In the genomic region with DNA sequence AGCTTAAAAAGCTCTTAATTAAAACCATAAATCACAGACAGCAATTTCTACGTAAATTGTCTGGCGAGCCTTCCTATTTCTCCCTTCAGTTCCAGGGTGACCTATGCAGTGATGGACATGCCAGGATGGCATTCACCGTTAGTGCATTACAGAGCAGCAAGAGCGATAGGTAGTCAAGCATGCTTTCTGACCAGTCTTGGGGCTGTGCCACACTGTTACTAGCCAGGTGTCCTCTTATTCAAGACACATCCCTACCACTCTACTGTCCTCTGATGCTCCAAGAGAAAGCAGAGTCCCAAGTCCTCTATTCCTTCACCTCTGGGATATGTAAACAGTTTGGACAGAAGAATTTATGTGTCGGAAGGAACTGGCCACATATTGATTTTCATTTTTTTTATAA, we compare ENCODE assay signal across 31 mouse cellular contexts.
"Had no signal": no experiment of that assay in that cellular context is flagged by ENCODE, and none has a peak within 500 bp of the region (broad histone marks: within the 10 kb centered on the region; RNA-seq: fewer than 3 reads in every experiment).

No protein-coding gene starts in this region.

- H3K4me1 ChIP-seq: liver, embryonic 12.5 days; liver, embryonic 13.5 days; liver, embryonic 15.5 days; lung, embryonic 15.5 days; megakaryocyte, embryonic 14.5 days; midbrain, embryonic 12.5 days; midbrain, embryonic 13.5 days; midbrain, embryonic 15.5 days had no signal

- H3K4me2 ChIP-seq: limb, embryonic 12.5 days; limb, embryonic 13.5 days; limb, embryonic 15.5 days; liver, embryonic 11.5 days; liver, embryonic 12.5 days; liver, embryonic 13.5 days; liver, embryonic 15.5 days; lung, embryonic 14.5 days; lung, embryonic 15.5 days; midbrain, embryonic 11.5 days; midbrain, embryonic 12.5 days; midbrain, embryonic 13.5 days; midbrain, embryonic 15.5 days had no signal

- DNase-seq: left cerebral cortex, postnatal 4 days; liver; liver, embryonic 13.5 days; liver, postnatal 0 days; lung, adult 18-20 months; lung, adult 2 months; lung, embryonic 14.5 days; lung, postnatal 10 days; lung, postnatal 14 days; lung, postnatal 36 days; lung, postnatal 4 days; midbrain, embryonic 14.5 days had no signal

- H3K36me3 ChIP-seq: limb, embryonic 10.5 days; limb, embryonic 12.5 days; limb, embryonic 13.5 days; limb, embryonic 15.5 days; liver, embryonic 12.5 days; liver, embryonic 13.5 days; liver, embryonic 15.5 days; lung, embryonic 15.5 days; midbrain, embryonic 10.5 days; midbrain, embryonic 12.5 days; midbrain, embryonic 13.5 days; midbrain, embryonic 15.5 days had no signal

- H3K4me3 ChIP-seq: limb, embryonic 10.5 days; limb, embryonic 12.5 days; limb, embryonic 13.5 days; limb, embryonic 15.5 days; liver, embryonic 12.5 days; liver, embryonic 13.5 days; liver, embryonic 15.5 days; lung, embryonic 15.5 days; megakaryocyte, embryonic 14.5 days; midbrain, embryonic 10.5 days; midbrain, embryonic 12.5 days; midbrain, embryonic 13.5 days; midbrain, embryonic 15.5 days; myocyte had no signal

- ATAC-seq: liver, embryonic 12.5 days; liver, postnatal 0 days; lung, postnatal 0 days; midbrain, embryonic 13.5 days; midbrain, embryonic 15.5 days; midbrain, embryonic 16.5 days had no signal

- H3K27me3 ChIP-seq: limb, embryonic 12.5 days; limb, embryonic 13.5 days; limb, embryonic 15.5 days; liver, embryonic 12.5 days; liver, embryonic 13.5 days; liver, embryonic 15.5 days; lung, embryonic 15.5 days; megakaryocyte, embryonic 14.5 days; midbrain, embryonic 12.5 days; midbrain, embryonic 13.5 days; midbrain, embryonic 15.5 days had no signal

- H3K9ac ChIP-seq: limb, embryonic 12.5 days; limb, embryonic 13.5 days; limb, embryonic 15.5 days; liver, embryonic 12.5 days; liver, embryonic 13.5 days; liver, embryonic 14.5 days; liver, embryonic 15.5 days; liver, postnatal 0 days; lung, embryonic 14.5 days; lung, embryonic 15.5 days; midbrain, embryonic 12.5 days; midbrain, embryonic 13.5 days; midbrain, embryonic 15.5 days had no signal

- H3K27ac ChIP-seq: limb, embryonic 10.5 days; limb, embryonic 12.5 days; limb, embryonic 13.5 days; limb, embryonic 15.5 days; liver, embryonic 12.5 days; liver, embryonic 13.5 days; liver, embryonic 14.5 days; liver, embryonic 15.5 days; lung, embryonic 15.5 days; macrophage; midbrain, embryonic 10.5 days; midbrain, embryonic 12.5 days; midbrain, embryonic 13.5 days; midbrain, embryonic 15.5 days had no signal

- H3K9me3 ChIP-seq: limb, embryonic 10.5 days; limb, embryonic 15.5 days; liver, embryonic 12.5 days; liver, embryonic 15.5 days; lung, embryonic 15.5 days; midbrain, embryonic 10.5 days; midbrain, embryonic 15.5 days had no signal
